Mouse (Mus musculus) liver, embryonic 12.5 days (tissue): Measurements from ENCODE around the gene Rps10. TPM values are rescaled to one million over a fixed set of nuclear protein-coding genes. Genes with fewer than 3 reads are reported as not detected.
"Not testable (repeated sequence)": the region's sequence is repeated elsewhere in the genome, so short reads cannot be mapped to it uniquely, and the experiment has no call there.

Experiments used
- ATAC-seq: fragments of 200-750 bp; cut with Nextera tagmentation; 2 replicates; pipeline ENCODE4 v1.8.0; 2017; ENCODE audit warnings: moderate number of reproducible peaks, mild to moderate bottlenecking, moderate library complexity
- H3K27ac ChIP-seq: fragments of 300-500 bp; sonication (generic); 2 replicates; pipeline ENCODE4 v1.5.1; 2016; ENCODE audit warnings: mild to moderate bottlenecking
- H3K27me3 ChIP-seq: fragments of 300-500 bp; sonication (generic); replicated peaks from 2 replicates; pipeline ENCODE4 v1.6.1; 2016; ENCODE audit warnings: mild to moderate bottlenecking, moderate library complexity
- H3K36me3 ChIP-seq: fragments of 300-500 bp; sonication (generic); 2 replicates; pipeline ENCODE4 v1.6.1; 2016; ENCODE audit warnings: mild to moderate bottlenecking, moderate library complexity
- H3K4me1 ChIP-seq: fragments of 300-500 bp; sonication (generic); 2 replicates; pipeline ENCODE4 v1.6.1; 2016
- H3K4me2 ChIP-seq: fragments of 300-500 bp; sonication (generic); 2 replicates; pipeline ENCODE4 v1.6.1; 2016; ENCODE audit warnings: mild to moderate bottlenecking, moderate library complexity
- H3K4me3 ChIP-seq: fragments of 300-500 bp; sonication (generic); 2 replicates; pipeline ENCODE4 v1.5.1; 2016; ENCODE audit warnings: mild to moderate bottlenecking, moderate library complexity
- H3K9ac ChIP-seq: fragments of 300-500 bp; sonication (generic); 2 replicates; pipeline ENCODE4 v1.6.1; 2016; ENCODE audit warnings: mild to moderate bottlenecking, moderate library complexity
- H3K9me3 ChIP-seq: fragments of 300-500 bp; sonication (generic); replicated peaks from 2 replicates; pipeline ENCODE4 v1.6.1; 2016; ENCODE audit warnings: mild to moderate bottlenecking, moderate library complexity
- WGBS: fragments of 180-500 bp; shearing (Covaris S2); methylation state at CpG from one replicate; pipeline ENCODE4 v1.1.7; 2016; ENCODE audit not compliant: insufficient replicate concordance; 5-methylcytosine and 5-hydroxymethylcytosine counted together
- polyA plus RNA-seq: library from polyadenylated mRNA; unstranded; fragments of >200 nt; fragmentation: Nextera tagmentation; extraction: Ambion mirVana; gene quantifications from 2 replicates; pipeline ENCODE4 v1.2.1, GENCODE M21; 2016

Rps10 gene
- polyA plus RNA-seq, 1 experiment from 2014 or later, result 941 TPM

GRCm38 (mm10) chr17:27642491-27643062 is 6.1 kb upstream of the Rps10 start:
- no peak overlapping the region for H3K27ac ChIP-seq
- H3K27me3 ChIP-seq, result no peaks in the 10 kb centered on the region
- H3K9ac ChIP-seq, result no peak overlapping the region
- 0 out of 2 replicates have a peak, but pooled peaks cover 2% of the 10 kb centered on the region for H3K9me3 ChIP-seq
- H3K4me1 ChIP-seq, result peaks cover 4% of the 10 kb centered on the region; the same call in 1 of the 2 replicates
- no peak overlapping the region for H3K4me2 ChIP-seq
- 41% methylated on average over 12 of the region's 12 CpGs for WGBS
- no peaks in the 10 kb centered on the region for H3K36me3 ChIP-seq
- ATAC-seq, result no peak
- no peak overlapping the region for H3K4me3 ChIP-seq

GRCm38 (mm10) chr17:27639851-27640250 is 3.4 kb upstream of the Rps10 start:
- WGBS, result 76% methylated on average over 6 of the region's 6 CpGs
- H3K4me3 ChIP-seq, H3K4me2 ChIP-seq, H3K9me3 ChIP-seq, H3K36me3 ChIP-seq, H3K27ac ChIP-seq, H3K27me3 ChIP-seq, H3K9ac ChIP-seq, ATAC-seq: not testable (repeated sequence)
- H3K4me1 ChIP-seq, result peaks cover 24% of the 10 kb centered on the region

GRCm38 (mm10) chr17:27638921-27639332 is 2.5 kb upstream of the Rps10 start:
- Histone ChIP-seq H3K27me3 (no peaks in the 10 kb centered on the region), H3K9ac (no peak overlapping the region), H3K27ac (no peak overlapping the region)

GRCm38 (mm10) chr17:27637333-27637732 is 864 bp upstream of the Rps10 start:
- Histone ChIP-seq H3K27ac (no peak overlapping the region), H3K9me3 (no peaks in the 10 kb centered on the region), H3K4me1 (peaks cover 40% of the 10 kb centered on the region), H3K27me3 (no peaks in the 10 kb centered on the region), H3K36me3 (peaks cover 21% of the 10 kb centered on the region), H3K4me3 (no peak overlapping the region), H3K4me2 (no peak overlapping the region), H3K9ac (no peak overlapping the region)
- no peak for ATAC-seq
- 74% methylated on average over 9 of the region's 9 CpGs for WGBS

More at GRCm38 (mm10) chr17:27638921-27639332, 2.5 kb upstream of the Rps10 start:
- Histone ChIP-seq H3K36me3 (peaks cover 5% of the 10 kb centered on the region), H3K9me3 (no peaks in the 10 kb centered on the region), H3K4me1 (peaks cover 28% of the 10 kb centered on the region), H3K4me3 (no peak overlapping the region), H3K4me2 (no peak overlapping the region)
- 73% methylated on average over 20 of the region's 20 CpGs for WGBS
- no peak for ATAC-seq

- peak overlapping the region; percentile 82 for H3K4me3 ChIP-seq
- H3K4me2 ChIP-seq, result peak overlapping the region; percentile 86
- peak overlapping the region; percentile 87; the same call in 1 of the 2 replicates for H3K9ac ChIP-seq
- WGBS, result 26% methylated on average over 9 of the region's 9 CpGs
- H3K4me1 ChIP-seq, result peaks cover 57% of the 10 kb centered on the region
- H3K27me3 ChIP-seq, H3K9me3 ChIP-seq: not testable (repeated sequence)
- ATAC-seq, result peak; percentile 9
- H3K27ac ChIP-seq, result peak overlapping the region; percentile 85
- H3K36me3 ChIP-seq, result peaks cover 39% of the 10 kb centered on the region
Measured at GRCm38 (mm10) chr17:27635575-27635903, 930 bp downstream of the Rps10 start.

GRCm38 (mm10) chr17:27634871-27635574 is 1.4 kb downstream of the Rps10 start, which contains the start of gene RPS10-NUDT3:
Gene RPS10-NUDT3 (minus strand): TSS chr17:27635222.
- H3K4me1 ChIP-seq, result peaks cover 58% of the 10 kb centered on the region
- peak within 1 kb of the TSS; percentile 82 for H3K4me3 ChIP-seq
- H3K27ac ChIP-seq, result peak within 1 kb of the TSS; percentile 85
- H3K9me3 ChIP-seq, result no peaks in the 10 kb centered on the region
- H3K27me3 ChIP-seq, result no peaks in the 10 kb centered on the region
- H3K9ac ChIP-seq, result peak within 1 kb of the TSS; percentile 87
- peaks cover 44% of the 10 kb centered on the region for H3K36me3 ChIP-seq
- H3K4me2 ChIP-seq, result peak within 1 kb of the TSS; percentile 86
- ATAC-seq, result peak; percentile 95
- WGBS, result 2% methylated on average over 67 of the region's 72 CpGs

- H3K9ac ChIP-seq, result no peak overlapping the region
- peaks cover 54% of the 10 kb centered on the region for H3K36me3 ChIP-seq
- no peaks in the 10 kb centered on the region for H3K27me3 ChIP-seq
- peaks cover 54% of the 10 kb centered on the region for H3K4me1 ChIP-seq
- H3K4me3 ChIP-seq, result no peak overlapping the region
- H3K9me3 ChIP-seq, result no peaks in the 10 kb centered on the region
- 55% methylated on average over 2 of the region's 2 CpGs for WGBS
- 0 out of 2 replicates have a peak overlapping the region, but pooled peaks have one; percentile 60 for H3K27ac ChIP-seq
- no peak overlapping the region for H3K4me2 ChIP-seq
- peak; percentile 39 for ATAC-seq
Measured at GRCm38 (mm10) chr17:27629249-27630020, 7.0 kb downstream of the Rps10 start.

- Histone ChIP-seq H3K27ac (no peak overlapping the region), H3K9me3 (no peaks in the 10 kb centered on the region), H3K4me2 (no peak overlapping the region), H3K27me3 (no peaks in the 10 kb centered on the region), H3K4me1 (peaks cover 54% of the 10 kb centered on the region), H3K4me3 (no peak overlapping the region), H3K9ac (no peak overlapping the region), H3K36me3 (peaks cover 44% of the 10 kb centered on the region)
- WGBS, result 80% methylated on average over 8 of the region's 8 CpGs
- ATAC-seq, result no peak
Measured at GRCm38 (mm10) chr17:27628376-27628775, 8.1 kb downstream of the Rps10 start.

GRCm38 (mm10) chr17:27627451-27627850 is 9.0 kb downstream of the Rps10 start:
- Histone ChIP-seq H3K27me3 (no peaks in the 10 kb centered on the region), H3K4me3 (no peak overlapping the region), H3K9ac (no peak overlapping the region), H3K4me2 (no peak overlapping the region), H3K27ac (no peak overlapping the region), H3K4me1 (peaks cover 44% of the 10 kb centered on the region), H3K9me3 (no peaks in the 10 kb centered on the region), H3K36me3 (peaks cover 34% of the 10 kb centered on the region)
- no peak for ATAC-seq
- 36% methylated on average over 5 of the region's 5 CpGs for WGBS

- Histone ChIP-seq H3K4me1 (peaks cover 43% of the 10 kb centered on the region), H3K9ac (no peak overlapping the region), H3K9me3 (no peaks in the 10 kb centered on the region), H3K36me3 (peaks cover 27% of the 10 kb centered on the region), H3K4me3 (no peak overlapping the region), H3K27me3 (no peaks in the 10 kb centered on the region), H3K4me2 (no peak overlapping the region), H3K27ac (no peak overlapping the region)
- 60% methylated on average over 5 of the region's 5 CpGs for WGBS
- ATAC-seq, result no peak
Measured at GRCm38 (mm10) chr17:27626681-27627080, 9.8 kb downstream of the Rps10 start.

GRCm38 (mm10) chr17:27625455-27626251 is 10.8 kb downstream of the Rps10 start:
- 54% methylated on average over 7 of the region's 7 CpGs for WGBS
- no peaks in the 10 kb centered on the region for H3K9me3 ChIP-seq

More at GRCm38 (mm10) chr17:27625455-27626251, 10.8 kb downstream of the Rps10 start:
- Histone ChIP-seq H3K4me3 (no peak overlapping the region), H3K36me3 (peaks cover 16% of the 10 kb centered on the region), H3K9ac (peak overlapping the region; percentile 6; the same call in 1 of the 2 replicates), H3K4me2 (no peak overlapping the region), H3K27ac (no peak overlapping the region), H3K4me1 (peaks cover 43% of the 10 kb centered on the region), H3K27me3 (no peaks in the 10 kb centered on the region)
- ATAC-seq, result no peak
